Mouse (Mus musculus): ENCODE data around the gene Lipt1.

The Lipt1 gene

GRCm38 (mm10) chr1:37871704-37872103 is at the start of gene Lipt1:
Gene Lipt1 (plus strand): TSS chr1:37871738.
- DNase-seq (ENCODE audit: low read depth, low spot score): no peak

GRCm38 (mm10) chr1:37831681-37832080 is 39.9 kb upstream of the Lipt1 start:
- peak; percentile 84 for DNase-seq (ENCODE audit: low read depth, low spot score)

- DNase-seq (ENCODE audit: low read depth, low spot score): no peak
Observed at GRCm38 (mm10) chr1:37846878-37847277, 24.7 kb upstream of the Lipt1 start.

- DNase-seq (ENCODE audit: low read depth, low spot score): peak; percentile 51
Observed at GRCm38 (mm10) chr1:37850696-37851095, 20.8 kb upstream of the Lipt1 start.

GRCm38 (mm10) chr1:37864511-37865400 is 6.8 kb upstream of the Lipt1 start:
- peak; percentile 99 for DNase-seq (ENCODE audit: low read depth, low spot score)

- peak; percentile 16 for DNase-seq (ENCODE audit: low read depth, low spot score)
Observed at GRCm38 (mm10) chr1:37865401-37866215, 5.9 kb upstream of the Lipt1 start.

- DNase-seq (ENCODE audit: low read depth, low spot score): no peak
Observed at GRCm38 (mm10) chr1:37866286-37866685, 5.3 kb upstream of the Lipt1 start, which contains the start of gene Tsga10. Gene Tsga10 (minus strand): TSS chr1:37866429.

GRCm38 (mm10) chr1:37867056-37867455 is 4.5 kb upstream of the Lipt1 start:
- peak; percentile 55 for DNase-seq (ENCODE audit: low read depth, low spot score)

GRCm38 (mm10) chr1:37867684-37868322 is 3.7 kb upstream of the Lipt1 start:
- DNase-seq (ENCODE audit: low read depth, low spot score): no peak

GRCm38 (mm10) chr1:37868640-37869039 is 2.9 kb upstream of the Lipt1 start:
- DNase-seq (ENCODE audit: low read depth, low spot score): no peak

GRCm38 (mm10) chr1:37869362-37869761 is 2.2 kb upstream of the Lipt1 start:
- DNase-seq (ENCODE audit: low read depth, low spot score): no peak

GRCm38 (mm10) chr1:37872131-37873067 is 861 bp downstream of the Lipt1 start:
- peak; percentile 94 for DNase-seq (ENCODE audit: low read depth, low spot score)

GRCm38 (mm10) chr1:37873157-37873556 is 1.6 kb downstream of the Lipt1 start:
- no peak for DNase-seq (ENCODE audit: low read depth, low spot score)

- DNase-seq (ENCODE audit: low read depth, low spot score): no peak
Observed at GRCm38 (mm10) chr1:37877736-37878460, 6.4 kb downstream of the Lipt1 start.

- no peak for DNase-seq (ENCODE audit: low read depth, low spot score)
Observed at GRCm38 (mm10) chr1:37883411-37883810, 11.9 kb downstream of the Lipt1 start.

GRCm38 (mm10) chr1:37884451-37884850 is 12.9 kb downstream of the Lipt1 start:
- DNase-seq (ENCODE audit: low read depth, low spot score): no peak

- DNase-seq (ENCODE audit: low read depth, low spot score): no peak
Observed at GRCm38 (mm10) chr1:37889206-37889605, 17.7 kb downstream of the Lipt1 start.

GRCm38 (mm10) chr1:37890025-37890652 is 18.6 kb downstream of the Lipt1 start, which contains the start of the genes Mitd1 and Mrpl30:
Gene Mitd1 (minus strand): TSS chr1:37890411.
Gene Mrpl30 (plus strand): TSS chr1:37890477.
- peak; percentile 97 for DNase-seq (ENCODE audit: low read depth, low spot score)

GRCm38 (mm10) chr1:37891400-37891799 is 19.9 kb downstream of the Lipt1 start:
- peak; percentile 16 for DNase-seq (ENCODE audit: low read depth, low spot score)
